Mouse (Mus musculus) large intestine, adult 2 months (tissue): ENCODE results near the gene Efcab11. TPM values are rescaled to one million over a fixed set of nuclear protein-coding genes. Genes with fewer than 3 reads are reported as not detected.

ENCODE experiments used
- DNase-seq: peaks from one replicate; pipeline ENCODE4 v3.0.0-alpha.2; 2012; ENCODE audit warnings: low read depth, low spot score
- WGBS: fragments of 180-500 bp; shearing (Covaris S2); methylation state at CpG from one replicate; pipeline ENCODE4 v1.1.7; 2018; 5-methylcytosine and 5-hydroxymethylcytosine counted together
- polyA plus RNA-seq: library from polyadenylated mRNA; depleted of rRNA; stranded (reverse); fragments of >200 nt; gene quantifications from 2 replicates; pipeline ENCODE4 v1.2.3, GENCODE M21; 2012

Efcab11 gene
- polyA plus RNA-seq, 1 experiment: 1.1 TPM

GRCm38 (mm10) chr12:99715129-99716037 is 168.9 kb downstream of the Efcab11 start:
- WGBS: 73% methylated on average over 9 of the region's 9 CpGs
- DNase-seq: no peak

- 49% methylated on average over 5 of the region's 5 CpGs for WGBS
- DNase-seq: no peak
Measured at GRCm38 (mm10) chr12:99712214-99712613, 172.0 kb downstream of the Efcab11 start.

GRCm38 (mm10) chr12:99702248-99702647 is 182.0 kb downstream of the Efcab11 start:
- WGBS: 82% methylated on average over 8 of the region's 8 CpGs
- no peak for DNase-seq

DNA sequence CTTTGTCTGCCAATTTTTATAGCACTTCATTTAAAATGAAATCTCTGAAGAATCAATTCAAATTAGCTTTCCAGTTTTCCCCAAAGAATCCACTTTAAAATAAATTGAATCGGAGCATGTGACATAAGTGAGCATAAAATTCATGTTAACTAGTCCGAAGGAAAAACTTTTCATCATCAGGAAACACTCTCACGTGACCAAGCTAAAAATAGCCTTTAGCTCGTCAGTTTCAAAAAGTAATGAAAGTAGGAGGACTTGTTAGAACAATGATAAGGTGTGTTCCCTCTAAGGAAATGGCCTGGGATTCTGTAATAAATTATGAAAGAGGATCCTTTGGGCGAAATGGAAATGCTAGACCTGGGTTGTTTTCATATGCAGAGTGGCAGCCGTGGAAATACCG is 183.9 kb downstream of the Efcab11 start:
- DNase-seq: no peak
- WGBS: 60% methylated on average over 7 of the region's 7 CpGs

DNA sequence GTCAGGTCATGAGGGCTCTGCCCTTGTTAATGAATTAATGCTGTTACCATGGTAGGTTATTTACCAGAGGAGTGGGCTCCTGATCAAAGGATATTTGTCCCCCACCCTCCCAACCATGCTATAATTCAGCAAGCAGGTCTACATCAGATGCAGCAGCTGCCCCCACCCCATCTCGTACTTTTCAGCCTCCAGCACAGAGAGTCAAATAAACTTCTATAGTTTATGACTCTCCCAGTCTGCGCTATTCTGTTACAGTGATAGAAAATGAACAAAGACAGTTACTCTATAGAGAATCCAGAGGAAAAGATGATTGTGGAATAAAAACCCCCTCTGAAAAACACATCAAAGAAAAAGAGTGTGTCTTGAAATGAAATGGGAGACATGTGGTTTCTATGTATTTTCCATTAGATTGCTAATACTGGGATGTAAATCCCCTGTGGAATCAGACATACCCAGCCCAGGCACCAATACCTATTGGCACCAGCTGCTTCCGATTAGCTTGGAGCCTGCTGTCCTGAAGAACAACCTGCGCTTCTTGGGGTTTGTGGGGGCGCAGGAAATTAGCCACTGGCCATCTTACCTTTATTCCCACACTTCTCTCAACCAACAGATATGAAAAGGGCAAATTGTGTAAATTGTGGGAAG is 184.7 kb downstream of the Efcab11 start:
- DNase-seq: no peak
- 76% methylated on average over 5 of the region's 5 CpGs for WGBS

- no peak for DNase-seq
- WGBS: 95% methylated on average over 3 of the region's 3 CpGs
Measured at GRCm38 (mm10) chr12:99694066-99694465, 190.2 kb downstream of the Efcab11 start.

GRCm38 (mm10) chr12:99686418-99686992 is 197.7 kb downstream of the Efcab11 start:
- 60% methylated on average over 6 of the region's 6 CpGs for WGBS

GRCm38 (mm10) chr12:99685451-99686100 is 198.7 kb downstream of the Efcab11 start:
- no peak for DNase-seq
- 78% methylated on average over 11 of the region's 11 CpGs for WGBS

More at GRCm38 (mm10) chr12:99686418-99686992, 197.7 kb downstream of the Efcab11 start:
- DNase-seq: no peak

GRCm38 (mm10) chr12:99681681-99682080 is 202.6 kb downstream of the Efcab11 start:
- WGBS: 60% methylated on average over 4 of the region's 4 CpGs
- DNase-seq: no peak

- WGBS: 79% methylated on average over 4 of the region's 4 CpGs
- DNase-seq: no peak
Measured at GRCm38 (mm10) chr12:99671866-99672191, 212.4 kb downstream of the Efcab11 start.

DNA sequence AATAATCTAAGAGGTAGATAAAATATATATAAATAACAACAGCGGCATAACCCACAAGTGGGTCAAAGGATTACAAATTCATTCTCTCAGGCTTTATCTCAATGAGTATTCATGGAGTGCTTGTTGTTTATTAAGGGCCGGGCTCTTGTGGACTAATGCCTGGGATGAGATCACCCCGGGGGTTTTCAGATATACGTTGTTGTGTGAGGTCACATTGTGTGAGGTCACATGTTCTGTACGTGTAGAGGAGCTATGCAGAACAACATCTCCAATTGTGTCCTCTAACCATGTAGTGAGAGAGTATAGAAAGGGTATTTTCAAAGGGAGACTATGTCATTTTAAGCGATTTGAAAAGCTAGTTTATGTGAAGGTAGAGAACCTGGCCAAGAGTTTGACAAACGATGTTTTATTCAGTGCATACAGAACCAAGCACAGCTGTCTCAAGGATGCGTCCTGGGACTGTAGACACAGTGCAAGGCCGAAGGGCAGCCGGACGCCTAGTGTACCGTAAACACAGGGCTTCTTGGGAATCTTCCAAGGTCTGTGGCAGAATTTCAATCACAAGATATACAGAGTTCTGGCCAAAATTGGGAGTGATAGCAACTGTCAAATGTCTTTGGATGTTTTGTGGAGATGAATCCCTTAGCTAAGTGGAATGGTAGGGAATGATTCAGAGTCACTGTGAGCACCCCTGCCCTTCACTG is 212.9 kb downstream of the Efcab11 start:
- WGBS: 56% methylated on average over 12 of the region's 12 CpGs
- DNase-seq: no peak

- DNase-seq: no peak
- WGBS: 80% methylated on average over 7 of the region's 7 CpGs
Measured at GRCm38 (mm10) chr12:99670762-99671152, 213.5 kb downstream of the Efcab11 start.

- DNase-seq: no peak
Measured at GRCm38 (mm10) chr12:99669976-99670761, 214.1 kb downstream of the Efcab11 start.

DNA sequence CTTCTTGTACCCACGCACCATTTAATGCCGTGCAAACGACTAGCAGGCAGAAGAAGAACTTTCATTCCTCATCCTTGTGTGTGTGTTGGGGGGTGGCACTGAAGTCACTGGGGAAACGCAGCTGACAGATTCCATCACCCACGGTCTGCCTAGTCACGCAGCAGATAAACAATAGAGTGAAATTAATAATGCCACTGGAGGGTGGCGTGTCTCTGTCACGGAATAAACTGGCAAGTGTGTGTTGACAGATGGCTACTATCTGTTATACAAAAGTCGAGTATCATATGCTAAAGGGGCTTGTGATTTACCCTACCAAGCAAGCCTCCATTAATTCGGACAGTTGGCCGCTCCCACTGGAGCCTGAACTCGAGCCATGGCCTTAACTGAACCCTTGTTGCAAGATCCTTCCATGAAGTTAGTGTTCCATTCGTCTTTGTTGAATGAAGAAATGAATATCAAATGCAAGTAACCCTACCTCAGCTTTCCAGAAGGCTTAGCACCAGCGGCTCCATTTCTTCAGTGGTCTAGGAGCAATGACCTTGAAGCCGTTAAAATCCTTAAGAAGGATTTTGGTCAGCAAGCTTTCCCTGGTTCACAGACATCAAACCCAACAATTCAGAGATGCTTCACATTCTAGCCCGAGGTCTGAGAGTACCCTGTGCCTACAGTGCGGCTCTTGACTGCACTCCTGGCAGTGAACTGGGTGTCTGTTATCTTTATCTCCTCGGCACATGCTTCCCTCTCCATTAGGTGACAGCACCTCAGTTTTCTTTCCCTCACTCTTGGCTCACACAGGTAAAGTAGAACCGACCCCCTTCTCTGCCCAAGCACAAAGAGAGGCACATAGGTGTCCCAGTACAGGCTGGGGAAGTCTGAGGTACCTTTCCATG is 229.0 kb downstream of the Efcab11 start:
- DNase-seq: no peak
- WGBS: 85% methylated on average over 19 of the region's 19 CpGs

More at GRCm38 (mm10) chr12:99669976-99670761, 214.1 kb downstream of the Efcab11 start:
- whole genome bisulfite sequencing: 55% methylated on average over 26 of the region's 26 CpGs

DNA sequence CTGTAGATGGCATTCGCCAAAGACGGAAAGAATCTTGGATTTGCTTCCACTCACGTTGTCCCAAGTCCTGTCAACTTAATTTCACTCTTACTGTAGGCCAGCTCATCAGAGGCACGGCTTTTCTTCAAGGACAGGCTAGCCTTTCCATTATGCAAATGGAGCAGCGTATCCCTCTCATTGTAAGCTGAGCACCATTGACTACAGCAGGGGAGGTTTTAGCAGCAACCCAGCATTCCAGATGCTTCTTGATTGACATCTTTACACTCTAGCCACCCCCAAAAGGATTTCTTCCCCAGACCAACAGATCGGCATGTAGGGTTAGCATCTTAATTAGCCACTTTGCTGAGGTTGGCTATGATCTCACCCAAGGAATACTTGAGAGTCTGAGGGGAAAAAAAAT is 231.8 kb downstream of the Efcab11 start:
- 68% methylated on average over 6 of the region's 6 CpGs for WGBS
- no peak for DNase-seq

GRCm38 (mm10) chr12:99649732-99650131 is 234.5 kb downstream of the Efcab11 start:
- DNase-seq: no peak
- WGBS: 25% methylated on average over 2 of the region's 2 CpGs

DNA sequence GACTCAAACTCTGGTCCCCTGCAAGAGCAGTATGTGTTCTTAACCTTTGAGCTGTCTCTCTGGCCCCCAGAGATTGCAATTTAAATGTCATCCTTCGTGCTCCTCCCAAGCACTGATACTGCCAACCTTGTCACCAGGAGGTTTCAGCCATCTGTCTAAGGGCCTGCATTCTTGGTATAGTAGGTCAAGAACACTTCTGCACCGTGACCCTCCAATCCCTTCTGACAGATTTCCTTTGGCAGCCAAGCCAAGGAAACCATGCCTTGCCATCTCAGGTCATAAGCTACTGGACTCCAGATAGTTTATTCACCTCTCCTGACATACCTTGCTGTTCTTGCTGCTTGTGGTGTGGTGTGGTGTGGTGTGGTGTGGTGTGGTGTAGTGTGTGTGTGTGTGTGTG is 235.5 kb downstream of the Efcab11 start:
- no peak for DNase-seq
- WGBS: 82% methylated on average over 2 of the region's 2 CpGs
